Mouse (Mus musculus): ENCODE results near the gene Espnl.

Espnl gene

DNA sequence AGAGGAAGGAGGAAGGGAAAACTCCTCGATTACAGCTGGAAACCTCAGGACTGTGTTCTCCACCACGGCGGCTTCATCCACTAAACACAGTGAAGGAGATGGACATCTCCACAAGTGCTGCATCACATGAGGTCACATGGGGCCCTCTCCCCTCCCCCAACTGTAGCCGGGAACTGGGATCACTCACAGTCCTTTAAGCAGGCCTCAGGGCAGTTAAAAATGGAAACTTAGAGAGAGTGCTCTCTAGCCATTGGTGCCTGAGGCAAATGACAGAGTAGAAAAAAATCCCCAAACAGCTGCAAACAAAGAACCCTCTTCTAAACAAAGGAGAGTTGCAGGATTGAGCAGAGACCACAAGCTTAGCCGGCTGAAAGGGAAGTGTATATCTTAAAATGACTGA lies 8.6 kb upstream of the Espnl start:
- in situ Hi-C loops (cut with MboI; ENCODE audit: low sequenced_read_pairs), result no loop called here

- in situ Hi-C loops (cut with MboI; ENCODE audit: low sequenced_read_pairs), result no loop called here
Observed at GRCm38 (mm10) chr1:91317656-91318055, 4.2 kb upstream of the Espnl start.

GRCm38 (mm10) chr1:91324646-91325045 lies 2.8 kb downstream of the Espnl start:
- in situ Hi-C loops (cut with MboI; ENCODE audit: low sequenced_read_pairs), result no loop called here

DNA sequence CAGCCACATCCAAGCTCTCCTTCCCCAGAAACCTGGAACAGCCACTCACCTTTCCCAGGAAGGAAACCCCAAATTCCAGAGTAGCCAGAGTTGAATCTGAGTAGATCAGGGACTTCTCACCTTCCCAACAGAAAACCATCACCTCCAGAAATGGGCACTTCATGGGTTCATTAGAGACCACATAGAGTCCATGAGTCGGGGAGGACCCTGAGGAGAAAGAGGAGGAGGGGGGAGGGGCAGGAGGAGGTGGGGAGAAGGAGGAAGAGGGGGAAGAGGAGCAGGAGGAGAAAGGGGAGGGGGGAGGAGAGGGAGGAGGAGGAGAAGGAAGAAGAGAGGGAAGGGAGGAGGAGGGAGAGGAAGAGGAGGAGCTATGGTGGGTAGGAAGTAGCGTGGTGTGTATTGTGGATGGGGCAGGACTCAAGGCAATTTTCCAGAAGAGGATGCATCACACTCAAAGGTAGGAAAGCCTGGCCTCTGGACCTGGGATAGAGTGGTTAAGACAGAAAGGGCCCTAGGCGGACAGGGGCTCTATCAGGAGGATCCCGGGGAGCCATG lies 3.7 kb downstream of the Espnl start:
- in situ Hi-C loops (cut with MboI; ENCODE audit: low sequenced_read_pairs), result no loop called here

DNA sequence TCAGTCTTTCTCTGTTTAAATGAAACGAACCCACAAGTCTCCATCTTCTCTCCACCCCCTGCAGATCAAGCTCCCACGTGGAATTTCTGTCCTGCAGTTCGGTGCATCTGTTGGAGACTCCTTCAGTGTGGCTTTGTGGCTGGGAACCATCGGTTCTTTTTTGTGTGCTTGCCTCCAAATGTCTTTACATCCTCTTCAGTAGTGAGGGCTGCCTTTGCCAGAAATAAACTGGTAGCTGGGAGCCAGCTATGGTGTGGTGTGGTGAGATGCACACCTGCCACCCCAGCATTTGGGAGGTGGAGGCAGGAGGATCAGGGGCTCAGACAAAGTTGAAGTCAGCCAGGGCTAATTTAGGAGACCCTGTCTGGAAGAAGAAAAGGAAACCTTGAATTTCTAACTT lies 10.2 kb downstream of the Espnl start:
- in situ Hi-C loops (cut with MboI; ENCODE audit: low sequenced_read_pairs), result no loop called here

GRCm38 (mm10) chr1:91333582-91333981 lies 11.7 kb downstream of the Espnl start:
- in situ Hi-C loops (cut with MboI; ENCODE audit: low sequenced_read_pairs), result no loop called here

DNA sequence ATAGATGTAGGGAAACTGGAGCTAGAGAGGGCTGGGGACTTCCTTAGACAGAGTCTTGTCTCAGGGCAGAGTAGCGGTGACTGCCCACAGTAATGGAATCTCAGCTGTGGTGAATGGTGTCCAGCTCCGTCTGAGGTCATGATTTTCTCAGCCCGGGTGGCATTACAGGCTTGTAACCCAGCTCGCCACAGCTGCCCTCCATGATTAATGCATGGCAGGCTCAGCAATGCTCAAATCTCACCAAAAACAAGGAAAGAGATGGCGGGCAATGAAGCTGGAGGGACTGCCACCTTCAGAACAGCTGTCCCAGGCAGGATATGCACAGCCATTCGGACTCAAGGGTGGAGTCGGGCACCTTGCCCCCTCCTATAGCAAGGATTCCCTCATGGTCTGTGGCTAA lies 15.5 kb downstream of the Espnl start:
- in situ Hi-C loops (cut with MboI; ENCODE audit: low sequenced_read_pairs), result no loop called here

DNA sequence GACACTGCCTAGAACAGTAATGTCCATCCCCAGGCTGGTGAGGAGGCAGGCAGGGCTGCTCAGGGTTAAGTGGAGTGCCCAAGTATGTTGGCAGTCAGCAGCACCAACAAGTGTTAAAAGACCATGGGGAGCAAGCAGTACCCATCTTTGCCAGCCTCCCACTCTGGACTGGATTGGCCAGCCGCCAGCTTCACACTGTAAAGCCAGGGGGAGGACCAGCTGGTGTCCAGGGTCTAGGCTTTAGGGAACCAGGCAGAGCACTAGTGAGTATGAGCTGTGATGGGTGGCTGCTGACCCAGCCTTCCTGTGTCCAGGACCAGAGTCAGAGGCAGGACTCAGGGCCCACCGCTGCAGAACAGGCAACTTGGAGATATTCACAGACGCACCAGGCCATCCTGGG lies 22.1 kb downstream of the Espnl start:
- in situ Hi-C loops (cut with MboI; ENCODE audit: low sequenced_read_pairs), result no loop called here

DNA sequence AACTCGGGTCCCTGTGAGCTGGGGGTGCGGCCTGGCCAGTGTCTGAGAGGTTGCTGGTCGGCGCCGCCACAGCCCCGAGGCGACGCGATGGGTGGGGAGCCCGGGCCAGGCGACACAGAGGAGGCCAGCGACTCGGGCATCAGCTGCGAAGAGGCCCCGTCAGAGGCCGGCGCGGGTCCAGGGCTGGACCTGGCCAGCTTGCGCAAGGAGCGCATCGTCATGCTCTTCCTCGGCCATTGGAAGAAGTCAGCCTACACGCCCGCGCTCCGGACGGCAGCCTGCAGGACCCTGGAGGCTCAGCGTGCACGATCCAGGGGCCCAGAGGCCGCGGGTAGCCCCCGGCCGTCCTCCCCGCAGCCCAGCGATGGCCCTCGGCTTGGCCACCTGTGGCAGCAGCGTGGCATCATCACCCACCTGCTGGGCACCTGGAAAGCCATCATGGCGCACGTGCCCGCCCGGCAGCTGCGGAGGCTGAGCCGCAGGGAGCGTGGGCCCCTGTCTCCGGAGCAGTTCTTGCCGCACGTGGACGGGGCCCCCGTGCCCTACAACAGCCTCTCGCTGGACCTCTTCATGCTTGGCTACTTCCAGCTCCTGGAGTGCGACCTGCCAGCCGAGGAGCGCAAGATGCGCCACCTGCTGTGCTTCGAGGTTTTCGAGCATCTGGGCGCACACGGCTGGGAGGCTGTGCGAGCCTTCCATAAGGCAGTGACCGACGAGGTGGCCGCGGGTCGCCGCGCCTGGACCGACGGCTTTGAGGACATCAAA lies 23.2 kb downstream of the Espnl start:
- in situ Hi-C loops (cut with MboI; ENCODE audit: low sequenced_read_pairs), result no loop called here

GRCm38 (mm10) chr1:91346892-91347291 lies 25.0 kb downstream of the Espnl start:
- in situ Hi-C loops (cut with MboI; ENCODE audit: low sequenced_read_pairs), result no loop called here

DNA sequence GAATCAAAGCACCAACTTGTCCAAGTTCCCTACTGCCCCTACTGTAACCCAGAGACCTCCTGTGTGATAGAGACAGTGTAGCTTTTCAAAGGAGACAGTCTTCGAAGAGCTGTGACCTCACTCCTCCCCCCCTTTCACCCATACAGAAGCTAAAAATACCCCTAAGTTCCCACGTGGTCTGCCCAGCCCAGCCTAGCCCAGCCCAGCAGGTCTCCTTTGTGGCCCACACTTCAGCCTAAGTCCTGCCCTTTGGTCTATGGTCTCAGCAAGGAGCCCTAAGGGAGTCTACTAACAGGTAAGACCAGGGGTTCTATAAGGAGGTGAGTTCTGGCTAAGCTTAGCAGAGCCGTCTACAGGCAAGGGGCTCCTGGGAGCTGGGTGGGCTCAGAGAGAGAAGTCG lies 29.0 kb downstream of the Espnl start, which contains the start of gene Klhl30:
TSS of gene Klhl30 (plus strand) at position 176 of the 400 bp plus-strand sequence.
- in situ Hi-C loops (cut with MboI; ENCODE audit: low sequenced_read_pairs), result no loop called here

- in situ Hi-C loops (cut with MboI; ENCODE audit: low sequenced_read_pairs), result no loop called here
Observed at GRCm38 (mm10) chr1:91351249-91351648, 29.4 kb downstream of the Espnl start.

GRCm38 (mm10) chr1:91352277-91352676 lies 30.4 kb downstream of the Espnl start:
- in situ Hi-C loops (cut with MboI; ENCODE audit: low sequenced_read_pairs), result no loop called here

GRCm38 (mm10) chr1:91356105-91356504 lies 34.2 kb downstream of the Espnl start:
- in situ Hi-C loops (cut with MboI; ENCODE audit: low sequenced_read_pairs), result no loop called here

GRCm38 (mm10) chr1:91362113-91362512 lies 40.2 kb downstream of the Espnl start:
- in situ Hi-C loops (cut with MboI; ENCODE audit: low sequenced_read_pairs), result no loop called here

DNA sequence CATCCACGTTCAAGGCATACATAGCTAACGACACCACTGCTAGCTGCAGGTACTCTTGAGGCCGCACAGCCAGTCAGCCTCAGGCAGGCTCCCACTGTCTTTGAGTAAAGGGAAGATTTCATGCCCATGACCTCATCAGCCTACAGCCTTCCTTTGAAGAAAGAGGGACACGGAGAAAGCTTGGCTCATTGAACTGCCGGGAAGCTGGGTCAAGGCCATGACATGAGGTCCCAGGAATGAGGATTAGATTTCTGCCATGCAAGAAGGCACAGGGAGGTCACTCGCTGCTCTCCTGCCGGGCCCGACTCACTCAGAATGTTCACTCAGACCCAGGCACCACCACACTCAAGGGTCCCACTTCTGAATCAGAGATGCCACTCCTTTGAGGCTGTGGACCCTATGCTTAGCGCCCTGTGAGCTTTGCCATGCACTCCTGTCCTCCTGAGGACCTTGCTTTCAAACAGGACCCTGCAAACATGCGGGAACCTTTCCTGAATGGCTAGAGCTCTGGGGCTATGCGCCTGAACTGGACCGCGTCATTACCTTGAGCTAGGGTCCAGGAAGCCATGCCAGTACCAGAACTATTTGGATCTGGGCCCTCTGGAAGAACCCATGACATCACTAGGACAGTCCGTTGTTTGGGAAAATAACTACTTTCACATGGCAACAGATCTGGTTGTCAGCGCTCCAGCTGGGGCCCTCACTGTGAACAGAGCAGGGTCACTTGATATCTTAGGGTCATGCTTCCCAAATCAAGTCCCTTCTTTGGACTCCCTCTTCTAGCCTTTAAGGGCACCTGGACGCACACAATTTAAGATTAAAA lies 43.2 kb downstream of the Espnl start:
- in situ Hi-C loops (cut with MboI; ENCODE audit: low sequenced_read_pairs), result no loop called here

DNA sequence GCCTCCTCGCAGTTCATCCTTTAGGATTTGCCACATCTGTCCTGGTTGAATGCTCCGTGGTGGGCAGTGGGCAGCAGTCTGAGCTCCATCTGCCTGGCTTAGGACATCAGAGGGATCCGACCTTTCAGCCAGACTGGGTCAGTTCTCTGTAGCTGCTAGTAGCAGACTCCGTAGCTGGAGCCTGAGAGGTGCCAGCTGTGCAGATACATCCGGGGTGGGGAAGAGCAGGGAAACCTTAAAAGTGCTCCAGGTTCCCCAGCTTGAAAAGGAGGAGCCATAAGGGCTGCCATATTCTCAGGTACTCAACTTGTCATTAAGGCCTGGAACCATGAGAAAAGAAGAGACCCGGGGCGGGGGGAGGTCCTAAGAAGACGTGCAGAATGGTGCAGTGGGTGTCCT lies 43.9 kb downstream of the Espnl start:
- in situ Hi-C loops (cut with MboI; ENCODE audit: low sequenced_read_pairs), result no loop called here

DNA sequence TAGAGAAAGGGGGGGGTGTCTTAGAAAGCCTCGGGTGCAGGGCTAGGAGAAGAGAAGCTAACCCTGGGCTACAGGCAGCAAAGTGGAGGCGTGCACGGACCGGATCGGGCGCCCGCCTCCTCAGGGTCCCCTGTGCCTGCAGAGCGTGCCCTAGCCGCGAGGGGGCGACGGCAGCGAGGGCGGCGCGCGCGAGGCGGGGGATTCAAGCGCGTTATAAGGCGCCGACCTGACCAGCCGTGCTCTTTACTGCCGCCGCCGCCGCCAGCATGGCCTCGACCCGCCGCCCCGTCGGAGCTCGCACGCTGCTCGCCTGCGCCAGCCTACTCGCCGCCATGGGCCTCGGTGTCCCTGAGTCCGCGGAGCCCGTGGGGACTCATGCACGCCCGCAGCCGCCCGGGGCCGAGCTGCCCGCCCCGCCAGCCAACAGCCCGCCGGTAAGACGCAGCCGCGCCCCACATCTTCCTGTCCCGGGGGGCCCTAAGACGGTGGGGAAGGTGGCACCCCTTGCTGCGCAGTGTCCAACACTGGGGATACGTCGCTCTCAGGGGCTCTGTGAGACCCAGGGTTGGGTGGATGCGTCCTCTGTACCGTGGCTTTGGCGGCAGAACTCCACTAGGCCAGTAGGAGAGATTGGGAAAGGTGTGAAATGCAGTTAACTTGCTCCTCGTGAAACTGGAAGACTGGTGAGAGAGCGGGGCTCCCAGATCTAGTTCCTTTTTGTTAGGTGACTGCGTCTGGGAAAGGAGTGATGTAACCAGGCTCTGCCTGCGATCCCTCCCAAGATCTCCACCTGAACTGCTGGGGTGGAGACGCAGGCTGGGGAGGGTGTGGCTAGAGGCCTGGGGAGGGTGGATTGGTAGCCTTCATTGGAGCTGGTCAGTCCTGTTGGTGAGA lies 44.6 kb downstream of the Espnl start, which contains the start of gene Erfe:
TSS of gene Erfe (plus strand) at position 216 of the 894 bp plus-strand sequence.
- in situ Hi-C loops (cut with MboI; ENCODE audit: low sequenced_read_pairs), result no loop called here

GRCm38 (mm10) chr1:91367295-91367694 lies 45.4 kb downstream of the Espnl start:
- in situ Hi-C loops (cut with MboI; ENCODE audit: low sequenced_read_pairs), result no loop called here

DNA sequence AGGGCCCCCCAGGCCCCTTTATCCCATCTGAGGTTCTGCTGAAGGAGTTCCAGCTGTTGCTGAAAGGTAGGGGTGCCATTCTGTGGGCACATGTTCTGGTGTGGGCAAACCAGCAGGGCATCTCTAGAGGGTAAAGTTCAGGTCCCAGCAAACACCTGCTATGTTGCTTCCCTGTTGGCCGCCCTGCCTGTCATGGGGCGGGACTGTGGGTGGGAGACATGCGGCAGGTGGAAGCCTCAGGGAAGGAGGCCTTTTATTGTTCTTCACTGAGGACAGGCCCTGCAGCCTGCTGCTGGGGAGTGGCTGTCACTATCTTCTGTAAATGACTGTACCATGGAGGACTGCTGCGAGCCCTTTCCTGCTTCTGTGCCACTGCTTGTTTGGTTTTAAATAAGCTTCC lies 47.5 kb downstream of the Espnl start:
- in situ Hi-C loops (cut with MboI; ENCODE audit: low sequenced_read_pairs), result no loop called here

DNA sequence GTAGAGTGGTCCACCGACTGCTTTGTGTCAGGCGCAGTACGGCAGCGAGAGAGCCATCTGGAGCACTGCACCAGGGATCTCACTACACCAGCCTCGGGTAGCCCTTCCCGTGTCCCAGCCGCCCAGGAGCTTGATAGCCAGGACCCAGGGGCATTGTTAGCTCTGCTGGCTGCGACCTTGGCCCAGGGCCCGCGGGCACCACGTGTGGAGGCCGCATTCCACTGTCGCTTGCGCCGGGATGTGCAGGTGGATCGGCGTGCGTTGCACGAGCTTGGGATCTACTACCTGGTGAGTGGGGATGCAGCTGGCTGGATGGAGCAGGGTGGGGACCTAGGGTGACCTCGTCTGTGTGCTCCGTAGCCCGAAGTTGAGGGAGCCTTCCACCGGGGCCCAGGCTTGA lies 48.2 kb downstream of the Espnl start:
- in situ Hi-C loops (cut with MboI; ENCODE audit: low sequenced_read_pairs), result no loop called here

All from CH12F3 (cell line).